9 mouse cellular contexts compared by ENCODE assay signal in the genomic region with DNA sequence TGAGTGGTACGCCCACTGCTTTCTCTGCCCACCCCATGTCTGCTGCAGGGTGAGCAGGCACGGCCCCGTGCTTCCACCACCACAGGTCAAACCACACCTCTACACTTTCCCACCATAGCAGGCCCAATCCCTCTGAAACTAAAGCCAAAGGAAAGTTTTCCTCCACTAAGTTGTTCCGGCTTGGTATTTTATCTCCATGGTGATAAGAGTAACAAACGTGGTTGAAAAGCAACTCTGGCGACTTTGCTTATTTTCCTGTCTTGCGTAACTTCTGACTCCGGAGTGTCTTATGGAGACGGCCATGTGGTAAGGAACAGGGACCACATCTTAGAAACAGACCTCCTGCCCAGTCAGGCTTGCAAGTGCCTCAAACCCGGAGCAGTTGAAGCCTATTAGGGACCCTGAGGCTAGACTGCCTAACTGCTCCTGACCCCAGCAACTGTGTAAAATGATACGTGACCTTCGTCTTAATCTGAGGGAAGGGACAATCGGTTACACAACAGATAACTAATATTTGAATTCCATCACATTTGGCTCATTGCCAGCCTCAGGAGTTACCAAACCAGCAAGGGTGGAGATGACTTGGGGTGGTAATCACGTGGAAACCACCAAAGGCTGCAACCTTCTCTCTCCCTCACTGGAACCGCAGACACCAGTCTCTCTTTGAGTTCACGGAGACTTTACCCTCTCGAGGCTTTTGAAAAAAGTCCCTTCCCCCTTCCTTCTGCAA. TPM values are rescaled to one million over a fixed set of nuclear protein-coding genes. Genes with fewer than 3 reads are reported as not detected.
DNase-seq lines count a peak whose midpoint lies in the region; ATAC-seq and TF ChIP-seq lines count a peak whose summit lies in the region.
"Had no signal": no experiment of that assay in that cellular context is flagged by ENCODE, and none has a peak within 500 bp of the region (broad histone marks: within the 10 kb centered on the region; RNA-seq: fewer than 3 reads in every experiment).

No protein-coding gene starts in this region.

- no peak overlapping the region for H3K9ac ChIP-seq in liver, embryonic 11.5 days (ENCODE audit: low read depth, low read length)
- H3K9ac ChIP-seq: limb, embryonic 13.5 days had no signal

- H3K4me3 ChIP-seq in brown adipose tissue, adult 24 weeks (ENCODE audit: insufficient read depth, low read depth, low read length), result no peak overlapping the region
- no peak overlapping the region for H3K4me3 ChIP-seq in liver, embryonic 11.5 days (ENCODE audit: low read depth, low read length)
- no peak overlapping the region for H3K4me3 ChIP-seq in myocyte
- H3K4me3 ChIP-seq: limb, embryonic 13.5 days had no signal

- H3K36me3 ChIP-seq in liver, embryonic 11.5 days (ENCODE audit: control insufficient read depth, insufficient read depth, low read length), result no peaks in the 10 kb centered on the region
- no peaks in the 10 kb centered on the region for H3K36me3 ChIP-seq in myocyte (ENCODE audit: control insufficient read depth, insufficient read depth)
- H3K36me3 ChIP-seq: limb, embryonic 13.5 days had no signal

- H3K4me1 ChIP-seq in brown adipose tissue, adult 24 weeks (ENCODE audit: control insufficient read depth, insufficient read depth, insufficient read length, low read length), result peaks cover 6% of the 10 kb centered on the region
- H3K4me1 ChIP-seq in liver, embryonic 11.5 days (replicated peaks; ENCODE audit: control insufficient read depth, insufficient read depth, low read length), result peaks cover 12% of the 10 kb centered on the region
- H3K4me1 ChIP-seq: limb, embryonic 13.5 days had no signal

- no peaks in the 10 kb centered on the region for H3K27me3 ChIP-seq in liver, embryonic 11.5 days (replicated peaks; ENCODE audit: control insufficient read depth, insufficient read depth, low read length)
- no peaks in the 10 kb centered on the region for H3K27me3 ChIP-seq in myocyte (ENCODE audit: control insufficient read depth, insufficient read depth, insufficient read length)
- H3K27me3 ChIP-seq: limb, embryonic 13.5 days had no signal

- peak; percentile 13 for TF ChIP-seq POLR2A in myocyte (IDR thresholded peaks at IDR 0.05; ENCODE audit: insufficient read length, low read depth)

- H3K4me2 ChIP-seq in liver, embryonic 11.5 days, result no peak overlapping the region
- peak overlapping the region; percentile 60 for H3K4me2 ChIP-seq in myocyte (ENCODE audit: low read depth)
- H3K4me2 ChIP-seq: limb, embryonic 13.5 days had no signal

- H3K79me2 ChIP-seq in myocyte (ENCODE audit: control insufficient read depth, insufficient read depth), result no peaks in the 10 kb centered on the region

- no peak for ATAC-seq in liver, embryonic 11.5 days (replicated peaks; ENCODE audit: low FRiP score)

- no peak overlapping the region for H3ac ChIP-seq in myocyte (ENCODE audit: control insufficient read depth, insufficient read length)

- 47% methylated on average over 17 of the region's 17 CpGs for WGBS in liver, embryonic 11.5 days

- peak overlapping the region; percentile 93 for H3K27ac ChIP-seq in brown adipose tissue, adult 24 weeks (replicated peaks; ENCODE audit: low read depth, low read length)
- H3K27ac ChIP-seq in liver, embryonic 11.5 days (ENCODE audit: low read depth, low read length), result 0 out of 2 replicates have a peak overlapping the region, but pooled peaks have one; percentile 1
- H3K27ac ChIP-seq: limb, embryonic 13.5 days had no signal

- peak; percentile 65 to 73 for DNase-seq in heart, adult 18-20 months
- DNase-seq in heart, postnatal 4 days, result no peak
- DNase-seq in liver, embryonic 11.5 days (ENCODE audit: low spot score), result no peak
- no peak for DNase-seq in layer of hippocampus, postnatal 25 days (ENCODE audit: extremely low spot score in 1 of 2, low spot score in 1 of 2)
- DNase-seq in left cerebral cortex, postnatal 36 days (ENCODE audit: low spot score in 2 of 2), result no peak
- no peak for DNase-seq in frontal cortex, postnatal 14 days (ENCODE audit: low spot score in 2 of 2)

- intact Hi-C loops in left cerebral cortex, postnatal 36 days (cut with DNase I), result no loop called here

- no peaks in the 10 kb centered on the region for H3K9me3 ChIP-seq in liver, embryonic 11.5 days (ENCODE audit: control insufficient read depth, low read length)
- H3K9me3 ChIP-seq: limb, embryonic 13.5 days had no signal

TF ChIP-seq in myocyte, 11 proteins besides CTCF, POLR2A, EP300 and RAD21:
- TF ChIP-seq REST (IDR thresholded peaks at IDR 0.05; ENCODE audit: insufficient read depth, insufficient read length) (no peak), USF1 (IDR thresholded peaks at IDR 0.05; ENCODE audit: low read depth) (no peak), TCF3 (IDR thresholded peaks at IDR 0.05; ENCODE audit: insufficient read length, low read depth) (no peak), SRF (IDR thresholded peaks at IDR 0.05; ENCODE audit: control insufficient read depth, insufficient read length, low read depth) (no peak), E2F4 (IDR thresholded peaks at IDR 0.05; ENCODE audit: insufficient read depth) (no peak), TCF12 (IDR thresholded peaks at IDR 0.05; ENCODE audit: insufficient read depth, poor library complexity, severe bottlenecking) (no peak), POLR2AphosphoS2 (IDR thresholded peaks at IDR 0.05; ENCODE audit: insufficient read length, low read depth) (peak; percentile 70), MYOG (IDR thresholded peaks at IDR 0.05; ENCODE audit: control insufficient read depth in 1 of 3, insufficient read depth in 1 of 3, insufficient read length in 2 of 3, low read depth in 2 of 3) (no peak), MAX (IDR thresholded peaks at IDR 0.05; ENCODE audit: low read depth) (no peak), CEBPB (IDR thresholded peaks at IDR 0.05; ENCODE audit: insufficient read depth, poor library complexity, severe bottlenecking) (peak; percentile 89), MYOD1 (IDR thresholded peaks at IDR 0.05; ENCODE audit: control insufficient read depth in 1 of 3, insufficient read length in 2 of 3, low read depth in 2 of 3) (no peak)

RNA-seq across cellular contexts. Expression of a gene that starts 13.5 kb away (rescaled TPM):
- 1 to 10 TPM in 1 of 2 experiments, under 1 TPM in 1; 0.30 to 8.2 TPM for total RNA-seq in heart, adult 18-20 months (2021)
- total RNA-seq in heart, postnatal 4 days (2021), result under 1 TPM; 0.65 to 0.79 TPM
- polyA plus RNA-seq in brown adipose tissue, adult 24 weeks (2012; ENCODE audit: insufficient read depth, insufficient read length, missing spikeins), result 269 and 304 TPM in 2 replicates
- polyA plus RNA-seq in liver, embryonic 11.5 days (2014; fragmentation: Nextera tagmentation; extraction: Ambion mirVana), result 6.1 and 7.6 TPM in 2 replicates
- 2.2 TPM for polyA plus RNA-seq in myocyte (2012; fragmentation: generic; extraction: Trizol)
- total RNA-seq in layer of hippocampus, postnatal 25 days (2021), result 100 to 1,000 TPM; 278 to 279 TPM
- total RNA-seq in left cerebral cortex, postnatal 36 days (2021), result 100 to 1,000 TPM; 362 to 401 TPM

RNA-seq across cellular contexts. Expression of a gene that starts 14.8 kb away (rescaled TPM):
- 1 to 10 TPM; 1.3 to 2.1 TPM for total RNA-seq in heart, adult 18-20 months (2021)
- under 1 TPM; 0.63 to 0.76 TPM for total RNA-seq in heart, postnatal 4 days (2021)
- polyA plus RNA-seq in brown adipose tissue, adult 24 weeks (2012; ENCODE audit: insufficient read depth, insufficient read length, missing spikeins), result 15.6 and 18.9 TPM in 2 replicates
- polyA plus RNA-seq in liver, embryonic 11.5 days (2014; fragmentation: Nextera tagmentation; extraction: Ambion mirVana), result 4.1 and 4.4 TPM in 2 replicates
- polyA plus RNA-seq in myocyte (2012; fragmentation: generic; extraction: Trizol), result 1.2 TPM
- under 1 TPM; 0.28 to 0.42 TPM for total RNA-seq in layer of hippocampus, postnatal 25 days (2021)
- total RNA-seq in left cerebral cortex, postnatal 36 days (2021), result under 1 TPM; 0.25 to 0.34 TPM

RNA-seq across cellular contexts. Expression of a gene that starts 34.1 kb away (rescaled TPM):
- 10 to 100 TPM; 12.0 to 17.7 TPM for total RNA-seq in heart, adult 18-20 months (2021)
- 1 to 10 TPM; 3.4 to 3.8 TPM for total RNA-seq in heart, postnatal 4 days (2021)
- polyA plus RNA-seq in brown adipose tissue, adult 24 weeks (2012; ENCODE audit: insufficient read depth, insufficient read length, missing spikeins), result 16.7 and 21.5 TPM in 2 replicates
- 2.8 and 2.9 TPM in 2 replicates for polyA plus RNA-seq in liver, embryonic 11.5 days (2014; fragmentation: Nextera tagmentation; extraction: Ambion mirVana)
- polyA plus RNA-seq in myocyte (2012; fragmentation: generic; extraction: Trizol), result 1.9 TPM
- total RNA-seq in layer of hippocampus, postnatal 25 days (2021), result under 1 TPM; 0.66 to 0.82 TPM
- 1 to 10 TPM; 1.3 to 1.4 TPM for total RNA-seq in left cerebral cortex, postnatal 36 days (2021)

Comparison
In these comparisons a context has a peak if more than half of its experiments do, and no peak if none do; other contexts are left out.
1. DNase-seq: peak in heart, adult 18-20 months (2 of 2); none in heart, postnatal 4 days (single experiment), liver, embryonic 11.5 days (single experiment), layer of hippocampus, postnatal 25 days (0 of 2), left cerebral cortex, postnatal 36 days (0 of 2) and frontal cortex, postnatal 14 days (0 of 2).
2. RNA of a gene that starts 13.5 kb away (total RNA-seq): 362 to 401 TPM in left cerebral cortex, postnatal 36 days and 278 to 279 TPM in layer of hippocampus, postnatal 25 days; 0.30 to 8.2 TPM in heart, adult 18-20 months and 0.65 to 0.79 TPM in heart, postnatal 4 days; every median in the first group is over 10 times any median in the second.